Mouse (Mus musculus): Measurements from ENCODE around the gene Wdr76.
A peak's percentile ranks its signal among the peaks of the same experiment; 100 is the strongest.
"Not testable (repeated sequence)": the region's sequence is repeated elsewhere in the genome, so short reads cannot be mapped to it uniquely, and the experiment has no call there.

Gene Wdr76

GRCm38 (mm10) chr2:121505942-121506882 lies at the start of gene Wdr76, which contains the start of gene Mfap1a:
Gene Wdr76, plus strand, starts transcription at chr2:121506723.
Gene Mfap1a, minus strand, starts transcription at chr2:121506665.
- peak; percentile 79 for DNase-seq (ENCODE audit: low read depth, low spot score)

- no peak for DNase-seq (ENCODE audit: low read depth, low spot score)
Measured at GRCm38 (mm10) chr2:121460071-121460470, 46.5 kb upstream of the Wdr76 start.

DNA sequence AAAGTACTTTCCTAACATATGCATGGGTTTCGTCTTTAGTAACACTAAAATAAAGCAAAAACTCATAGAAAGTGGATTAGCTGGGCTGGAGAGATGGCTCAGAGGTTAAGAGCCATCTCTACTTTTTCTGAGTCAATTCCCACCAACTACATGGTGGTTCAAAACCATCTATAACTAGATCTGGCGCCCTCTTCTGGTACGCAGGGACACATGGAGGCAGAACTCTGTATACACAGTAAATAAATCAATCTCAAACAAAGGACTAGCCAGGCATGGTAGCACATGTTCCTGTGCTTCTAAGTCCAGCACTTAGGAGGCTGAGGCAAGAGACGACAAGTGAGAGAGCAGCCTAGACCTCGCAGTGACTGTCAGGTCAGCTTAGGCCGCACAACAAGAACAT lies 37.5 kb upstream of the Wdr76 start:
- not testable (repeated sequence) for DNase-seq (ENCODE audit: low read depth, low spot score)

GRCm38 (mm10) chr2:121472783-121473182 lies 33.7 kb upstream of the Wdr76 start:
- DNase-seq (ENCODE audit: low read depth, low spot score) = not testable (repeated sequence)

- DNase-seq (ENCODE audit: low read depth, low spot score) = peak; percentile 53
Measured at GRCm38 (mm10) chr2:121473301-121474179, 33.0 kb upstream of the Wdr76 start, which contains the start of gene Mfap1b. Gene Mfap1b, minus strand, starts transcription at chr2:121474067.

DNA sequence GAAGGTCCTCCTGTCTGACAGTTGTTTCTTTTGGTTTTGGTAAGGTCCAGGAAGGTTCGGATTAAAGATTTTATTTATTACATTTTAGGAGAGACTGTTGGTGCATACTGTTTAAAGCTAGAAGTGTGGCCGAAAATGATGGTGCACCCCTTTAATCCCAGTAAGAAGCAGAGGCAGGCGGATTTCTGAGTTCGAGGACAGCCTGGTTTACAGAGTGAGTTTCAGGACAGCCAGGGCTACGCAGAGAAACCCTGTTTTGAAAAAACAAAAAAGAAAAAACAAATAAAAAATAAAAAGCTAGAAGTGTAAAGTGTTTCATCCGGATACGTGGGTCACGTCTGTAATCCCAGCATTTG lies 32.4 kb upstream of the Wdr76 start:
- no peak for DNase-seq (ENCODE audit: low read depth, low spot score)

- not testable (repeated sequence) for DNase-seq (ENCODE audit: low read depth, low spot score)
Measured at GRCm38 (mm10) chr2:121475306-121475705, 31.2 kb upstream of the Wdr76 start.

- DNase-seq (ENCODE audit: low read depth, low spot score) = no peak
Measured at GRCm38 (mm10) chr2:121477491-121478266, 28.8 kb upstream of the Wdr76 start.

DNA sequence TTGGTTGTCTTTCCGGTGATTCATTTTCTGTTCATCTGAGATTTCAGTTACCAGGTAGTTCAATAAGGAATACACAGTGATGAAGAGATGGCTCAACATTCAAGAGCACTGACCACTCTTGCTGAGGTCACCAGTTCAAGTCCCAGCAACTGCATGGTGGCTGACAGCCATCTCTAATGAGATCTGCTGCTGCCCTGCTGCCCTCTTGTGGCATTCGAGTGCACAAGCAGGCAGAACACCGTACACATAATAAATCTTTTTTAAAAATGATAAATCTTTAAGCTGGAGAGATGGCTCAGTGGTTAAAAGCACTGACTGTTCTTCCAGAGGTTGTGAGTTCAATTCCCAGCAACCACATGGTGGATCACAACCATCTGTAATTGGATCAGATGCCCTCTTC lies 26.0 kb upstream of the Wdr76 start:
- DNase-seq (ENCODE audit: low read depth, low spot score) = no peak

- DNase-seq (ENCODE audit: low read depth, low spot score) = not testable (repeated sequence)
Measured at GRCm38 (mm10) chr2:121480916-121481315, 25.6 kb upstream of the Wdr76 start.

GRCm38 (mm10) chr2:121483576-121483975 lies 22.9 kb upstream of the Wdr76 start:
- no peak for DNase-seq (ENCODE audit: low read depth, low spot score)

GRCm38 (mm10) chr2:121484403-121484802 lies 22.1 kb upstream of the Wdr76 start:
- not testable (repeated sequence) for DNase-seq (ENCODE audit: low read depth, low spot score)

GRCm38 (mm10) chr2:121501550-121501949 lies 5.0 kb upstream of the Wdr76 start:
- not testable (repeated sequence) for DNase-seq (ENCODE audit: low read depth, low spot score)

DNA sequence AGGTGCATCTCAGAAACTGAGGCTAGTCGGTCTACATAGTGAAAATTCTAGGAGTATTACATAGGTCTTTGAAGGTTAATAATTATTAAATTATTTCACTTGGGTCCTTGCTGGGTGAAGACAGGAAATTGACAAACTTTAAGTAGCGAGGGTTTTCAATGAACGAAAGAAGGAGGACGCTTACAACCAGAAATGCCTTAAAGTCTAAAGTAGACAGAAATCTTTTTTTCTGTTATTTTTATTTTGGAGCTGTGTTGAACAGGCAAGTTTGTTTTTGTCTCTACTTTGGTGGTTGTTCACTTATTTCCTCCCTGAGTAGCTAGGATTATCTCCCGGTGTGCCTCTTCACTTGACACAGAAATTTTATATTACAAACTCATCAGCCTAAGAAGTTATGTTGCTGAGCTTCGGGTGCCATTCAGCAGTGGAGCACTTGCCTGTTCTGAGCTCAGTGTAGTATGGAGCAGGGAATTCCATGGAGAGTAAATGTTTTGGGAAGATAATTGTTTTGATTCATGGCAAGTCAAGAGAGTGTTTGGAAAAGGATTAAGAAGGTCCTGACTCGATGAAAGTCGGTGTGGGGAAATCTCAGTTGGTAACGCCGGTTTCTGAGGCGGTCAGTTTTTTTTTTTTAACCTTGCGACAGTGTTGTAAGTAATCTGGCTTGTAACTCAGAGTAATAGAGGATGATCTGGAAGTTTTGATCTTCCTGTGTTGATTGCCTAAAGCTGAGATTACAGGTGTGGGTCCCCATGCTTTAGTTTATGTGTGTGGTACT lies 839 bp downstream of the Wdr76 start:
- DNase-seq (ENCODE audit: low read depth, low spot score) = no peak

DNA sequence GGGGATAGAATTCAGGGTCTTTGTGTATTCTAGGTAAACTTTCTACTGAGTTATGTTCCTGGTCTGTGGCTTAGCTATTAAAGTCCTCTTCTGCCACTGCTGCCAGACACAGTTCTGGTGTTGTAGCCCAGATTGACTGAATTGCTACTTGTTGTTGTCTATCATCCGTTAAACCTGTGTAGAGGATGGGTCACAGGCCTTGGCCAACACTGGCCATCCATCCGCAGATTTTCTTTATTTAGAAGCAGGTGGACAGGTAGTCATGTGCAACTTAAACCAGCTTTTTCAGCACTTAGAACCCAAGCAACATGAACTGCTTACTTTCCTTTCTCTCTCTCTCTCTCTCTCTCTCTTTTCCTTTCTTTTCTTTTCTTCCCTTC lies 1.4 kb downstream of the Wdr76 start:
- no peak for DNase-seq (ENCODE audit: low read depth, low spot score)

DNA sequence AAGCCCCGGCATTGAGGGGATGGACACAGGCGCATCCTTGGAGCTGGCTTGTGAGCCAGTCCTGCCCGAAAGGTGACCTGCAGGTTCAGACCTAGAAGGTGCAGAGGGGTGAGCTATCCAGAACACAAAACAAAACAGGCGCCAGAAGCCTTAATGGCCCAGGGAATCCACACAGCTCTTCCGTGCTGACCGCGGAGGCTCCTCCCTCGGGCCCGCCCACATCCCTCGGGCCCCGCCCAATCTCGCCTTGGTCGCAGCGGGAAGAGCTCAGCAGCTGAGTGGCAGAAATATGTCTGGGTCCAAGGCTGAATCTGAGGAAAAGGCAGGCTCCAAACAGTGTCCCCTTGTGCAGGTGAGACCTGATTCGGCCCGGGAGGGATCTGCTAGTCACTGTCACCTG lies 3.1 kb downstream of the Wdr76 start:
- DNase-seq (ENCODE audit: low read depth, low spot score) = peak; percentile 53

DNA sequence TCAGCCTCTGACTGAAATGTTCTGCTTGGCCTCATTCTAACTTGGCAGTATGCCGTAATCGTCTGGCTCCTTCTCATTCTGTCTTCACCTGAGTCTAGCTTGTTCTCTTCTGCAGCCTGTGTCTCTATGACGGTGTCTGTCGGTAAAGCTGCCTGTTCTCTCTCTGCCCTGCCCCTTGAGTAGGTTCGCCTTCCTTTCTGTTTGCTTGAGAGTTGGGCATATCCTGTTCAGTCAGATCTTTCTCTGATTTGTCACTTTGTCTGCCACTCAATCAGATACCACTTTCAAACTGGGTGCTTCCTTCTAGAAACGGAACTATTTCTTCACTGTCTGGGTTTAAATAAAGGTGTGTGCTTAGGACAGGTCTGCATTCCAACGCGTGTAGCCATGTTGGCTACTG lies 4.9 kb downstream of the Wdr76 start:
- no peak for DNase-seq (ENCODE audit: low read depth, low spot score)

- DNase-seq (ENCODE audit: low read depth, low spot score) = not testable (repeated sequence)
Measured at GRCm38 (mm10) chr2:121512991-121513765, 6.7 kb downstream of the Wdr76 start.

DNA sequence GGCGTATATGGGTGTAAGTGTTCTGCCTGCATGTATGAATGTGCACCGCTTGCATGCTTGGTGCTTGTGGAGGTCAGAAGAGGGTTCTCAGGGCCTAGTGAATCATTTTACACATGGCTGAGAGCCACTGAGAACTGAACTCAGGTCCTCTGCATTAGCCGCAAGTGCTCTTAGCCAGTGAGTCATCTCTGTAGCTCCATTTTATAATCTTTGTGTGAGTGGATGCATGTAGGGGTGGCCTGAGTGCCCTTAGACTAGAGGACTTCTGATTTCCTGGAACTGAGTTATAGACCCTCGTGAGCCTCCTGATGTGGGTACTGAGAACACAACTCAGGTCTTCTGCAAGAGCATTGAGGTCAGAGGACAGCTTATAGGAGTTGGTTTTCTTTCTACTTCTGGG lies 7.7 kb downstream of the Wdr76 start:
- DNase-seq (ENCODE audit: low read depth, low spot score) = no peak

GRCm38 (mm10) chr2:121518106-121518505 lies 11.6 kb downstream of the Wdr76 start:
- no peak for DNase-seq (ENCODE audit: low read depth, low spot score)
